Mouse (Mus musculus) megakaryocyte progenitor cell, adult 5-6 weeks (primary cell): Measurements from ENCODE around the gene Map4k2. TPM values are rescaled to one million over a fixed set of nuclear protein-coding genes. Genes with fewer than 3 reads are reported as not detected.

Experiments used
- ATAC-seq: replicated peaks from 2 replicates; pipeline ENCODE4 v1.8.0; 2016; ENCODE audit warnings: mild to moderate bottlenecking, moderate TSS enrichment, inconsistent platforms; ENCODE audit not compliant: poor library complexity
- total RNA-seq, 2 experiments: library from RNA; stranded (forward) in 1 of 2; stranded (reverse) in 1 of 2; fragments of 157-497, 149-512 nt in 1 of 2; fragments of 200-1000 nt in 1 of 2; gene quantifications; 2 replicates each; pipeline versions ENCODE4 v1.2.3 to v1.2.4; 2015 to 2017

Map4k2 gene
- total RNA-seq, 2 experiments from 2014 or later, result 15.8 to 30.5 TPM

GRCm38 (mm10) chr19:6398447-6399284, 57.7 kb downstream of the Map4k2 start:
- ATAC-seq, result peak; percentile 36

- ATAC-seq, result peak; percentile 28
These were observed 58.6 kb downstream of the Map4k2 start, which contains the start of gene Rasgrp2 for GRCm38 (mm10) chr19:6399285-6400095. Rasgrp2 (plus strand) TSS chr19:6399340.

- no peak for ATAC-seq
These were observed 59.5 kb downstream of the Map4k2 start for GRCm38 (mm10) chr19:6400096-6401086.

GRCm38 (mm10) chr19:6401131-6401815, 60.3 kb downstream of the Map4k2 start:
- peak; percentile 71 for ATAC-seq

- no peak for ATAC-seq
These were observed 61.0 kb downstream of the Map4k2 start for GRCm38 (mm10) chr19:6401951-6402350.

GRCm38 (mm10) chr19:6403869-6404268, 62.9 kb downstream of the Map4k2 start:
- ATAC-seq, result no peak

Other genes with a start within 250 kb of the Map4k2 start
- gene AC131692.1, start 246.7 kb upstream of the Map4k2 start, total RNA-seq (2015), result 0.30 and 0.73 TPM in 2 replicates
- 4.6 TPM in 1 of 2 replicates, not detected in the other for gene AC131692.1, start 246.7 kb upstream of the Map4k2 start, total RNA-seq (2017)
- gene Naaladl1, start 235.4 kb upstream of the Map4k2 start, total RNA-seq (2015), result 0.07 and 0.17 TPM in 2 replicates
- 0.21 TPM in 1 of 2 replicates, not detected in the other for gene Naaladl1, start 235.4 kb upstream of the Map4k2 start, total RNA-seq (2017)
- gene Sac3d1, start 222.5 kb upstream of the Map4k2 start, total RNA-seq (2015), result 12.0 and 16.9 TPM in 2 replicates
- 5.5 and 6.3 TPM in 2 replicates for gene Sac3d1, start 222.5 kb upstream of the Map4k2 start, total RNA-seq (2017)
- gene Snx15, start 212.8 kb upstream of the Map4k2 start, total RNA-seq (2015), result 18.2 and 19.5 TPM in 2 replicates
- 13.8 and 14.2 TPM in 2 replicates for gene Snx15, start 212.8 kb upstream of the Map4k2 start, total RNA-seq (2017)
- gene Batf2, start 200.2 kb upstream of the Map4k2 start, total RNA-seq (2015), result 0.34 and 0.42 TPM in 2 replicates
- 0.44 and 0.71 TPM in 2 replicates for gene Batf2, start 200.2 kb upstream of the Map4k2 start, total RNA-seq (2017)
- gene Arl2, start 199.6 kb upstream of the Map4k2 start, total RNA-seq (2015), result 29.2 and 37.4 TPM in 2 replicates
- gene Arl2, start 199.6 kb upstream of the Map4k2 start, total RNA-seq (2017), result 33.6 and 37.0 TPM in 2 replicates
- gene Majin, start 156.7 kb upstream of the Map4k2 start, total RNA-seq (2015), result not detected in 2 replicates
- gene Majin, start 156.7 kb upstream of the Map4k2 start, total RNA-seq (2017), result not detected in 2 replicates
- gene Gpha2, start 114.8 kb upstream of the Map4k2 start, total RNA-seq (2015), result not detected in 2 replicates
- not detected in 2 replicates for gene Gpha2, start 114.8 kb upstream of the Map4k2 start, total RNA-seq (2017)
- 2.8 TPM in 2 replicates for gene Ppp2r5b, start 105.3 kb upstream of the Map4k2 start, total RNA-seq (2015)
- 2.3 and 3.1 TPM in 2 replicates for gene Ppp2r5b, start 105.3 kb upstream of the Map4k2 start, total RNA-seq (2017)
- gene Atg2a, start 99.5 kb upstream of the Map4k2 start, total RNA-seq (2015), result 9.2 and 9.4 TPM in 2 replicates
- gene Atg2a, start 99.5 kb upstream of the Map4k2 start, total RNA-seq (2017), result 6.4 and 8.1 TPM in 2 replicates
- gene Ehd1, start 64.4 kb upstream of the Map4k2 start, total RNA-seq (2015), result 11.8 and 14.4 TPM in 2 replicates
- gene Ehd1, start 64.4 kb upstream of the Map4k2 start, total RNA-seq (2017), result 39.4 and 40.9 TPM in 2 replicates
- gene Cdc42bpg, start 34.7 kb upstream of the Map4k2 start, total RNA-seq (2015), result 1.3 and 2.0 TPM in 2 replicates
- gene Cdc42bpg, start 34.7 kb upstream of the Map4k2 start, total RNA-seq (2017), result 3.2 and 3.5 TPM in 2 replicates
- 22.9 and 23.6 TPM in 2 replicates for gene Men1, start 6.2 kb upstream of the Map4k2 start, total RNA-seq (2015)
- gene Men1, start 6.2 kb upstream of the Map4k2 start, total RNA-seq (2017), result 27.2 and 27.9 TPM in 2 replicates
- 268 and 287 TPM in 2 replicates for gene Sf1, start 22.6 kb downstream of the Map4k2 start, total RNA-seq (2015)
- 156 and 192 TPM in 2 replicates for gene Sf1, start 22.6 kb downstream of the Map4k2 start, total RNA-seq (2017)
- gene Pygm, start 43.3 kb downstream of the Map4k2 start, total RNA-seq (2015), result 0.30 and 1.5 TPM in 2 replicates
- 0.47 TPM in 1 of 2 replicates, not detected in the other for gene Pygm, start 43.3 kb downstream of the Map4k2 start, total RNA-seq (2017)
- 223 and 244 TPM in 2 replicates for gene Rasgrp2, start 58.2 kb downstream of the Map4k2 start, total RNA-seq (2015)
- 283 and 290 TPM in 2 replicates for gene Rasgrp2, start 58.2 kb downstream of the Map4k2 start, total RNA-seq (2017)
- not detected in 2 replicates for gene Nrxn2, start 77.6 kb downstream of the Map4k2 start, total RNA-seq (2015)
- gene Nrxn2, start 77.6 kb downstream of the Map4k2 start, total RNA-seq (2017), result not detected in 2 replicates
- not detected in 2 replicates for gene Slc22a12, start 201.9 kb downstream of the Map4k2 start, total RNA-seq (2015)
- not detected in 2 replicates for gene Slc22a12, start 201.9 kb downstream of the Map4k2 start, total RNA-seq (2017)